Mouse (Mus musculus): ENCODE measurements around the gene Gtpbp3. TPM values are rescaled to one million over a fixed set of nuclear protein-coding genes. Genes with fewer than 3 reads are reported as not detected.

The Gtpbp3 gene
- polyA plus RNA-seq, 1 experiment from 2014 or later, result 18.3 TPM

Other genes with a start within 250 kb of the Gtpbp3 start
- gene Myo9b, start 215.4 kb upstream of the Gtpbp3 start, polyA plus RNA-seq (2016; fragmentation: Nextera tagmentation; extraction: Ambion mirVana), result 26.0 and 28.1 TPM in 2 replicates
- 53.0 and 57.7 TPM in 2 replicates for gene Haus8, start 215.2 kb upstream of the Gtpbp3 start, polyA plus RNA-seq (2016; fragmentation: Nextera tagmentation; extraction: Ambion mirVana)
- gene Use1, start 121.3 kb upstream of the Gtpbp3 start, polyA plus RNA-seq (2016; fragmentation: Nextera tagmentation; extraction: Ambion mirVana), result 75.8 and 82.5 TPM in 2 replicates
- gene Ocel1, start 116.8 kb upstream of the Gtpbp3 start, polyA plus RNA-seq (2016; fragmentation: Nextera tagmentation; extraction: Ambion mirVana), result 4.5 and 6.3 TPM in 2 replicates
- gene Nr2f6, start 106.1 kb upstream of the Gtpbp3 start, polyA plus RNA-seq (2016; fragmentation: Nextera tagmentation; extraction: Ambion mirVana), result 54.4 and 58.5 TPM in 2 replicates
- gene Ushbp1, start 92.3 kb upstream of the Gtpbp3 start, polyA plus RNA-seq (2016; fragmentation: Nextera tagmentation; extraction: Ambion mirVana), result 5.6 and 5.9 TPM in 2 replicates
- gene Babam1, start 91.2 kb upstream of the Gtpbp3 start, polyA plus RNA-seq (2016; fragmentation: Nextera tagmentation; extraction: Ambion mirVana), result 91.7 and 102 TPM in 2 replicates
- 34.8 and 39.1 TPM in 2 replicates for gene Ankle1, start 82.1 kb upstream of the Gtpbp3 start, polyA plus RNA-seq (2016; fragmentation: Nextera tagmentation; extraction: Ambion mirVana)
- 109 and 111 TPM in 2 replicates for gene Abhd8, start 24.4 kb upstream of the Gtpbp3 start, polyA plus RNA-seq (2016; fragmentation: Nextera tagmentation; extraction: Ambion mirVana)
- gene Mrpl34, start 23.1 kb upstream of the Gtpbp3 start, polyA plus RNA-seq (2016; fragmentation: Nextera tagmentation; extraction: Ambion mirVana), result 235 and 245 TPM in 2 replicates
- 145 and 152 TPM in 2 replicates for gene Dda1, start 18.9 kb upstream of the Gtpbp3 start, polyA plus RNA-seq (2016; fragmentation: Nextera tagmentation; extraction: Ambion mirVana)
- 14.2 and 18.7 TPM in 2 replicates for gene Ano8, start 2.1 kb upstream of the Gtpbp3 start, polyA plus RNA-seq (2016; fragmentation: Nextera tagmentation; extraction: Ambion mirVana)
- 26.9 and 29.5 TPM in 2 replicates for gene Plvap, start 23.6 kb downstream of the Gtpbp3 start, polyA plus RNA-seq (2016; fragmentation: Nextera tagmentation; extraction: Ambion mirVana)
- gene Ccdc194, start 37.6 kb downstream of the Gtpbp3 start, polyA plus RNA-seq (2016; fragmentation: Nextera tagmentation; extraction: Ambion mirVana), result 0.13 and 0.41 TPM in 2 replicates
- gene Bst2, start 49.4 kb downstream of the Gtpbp3 start, polyA plus RNA-seq (2016; fragmentation: Nextera tagmentation; extraction: Ambion mirVana), result 13.1 and 14.5 TPM in 2 replicates
- 54.0 and 57.0 TPM in 2 replicates for gene Mvb12a, start 54.8 kb downstream of the Gtpbp3 start, polyA plus RNA-seq (2016; fragmentation: Nextera tagmentation; extraction: Ambion mirVana)
- 0.14 TPM in 2 replicates for gene Tmem221, start 70.8 kb downstream of the Gtpbp3 start, polyA plus RNA-seq (2016; fragmentation: Nextera tagmentation; extraction: Ambion mirVana)
- not detected in 2 replicates for gene Nxnl1, start 78.5 kb downstream of the Gtpbp3 start, polyA plus RNA-seq (2016; fragmentation: Nextera tagmentation; extraction: Ambion mirVana)
- gene Slc27a1, start 80.8 kb downstream of the Gtpbp3 start, polyA plus RNA-seq (2016; fragmentation: Nextera tagmentation; extraction: Ambion mirVana), result 38.4 and 44.4 TPM in 2 replicates
- gene Pgls, start 104.1 kb downstream of the Gtpbp3 start, polyA plus RNA-seq (2016; fragmentation: Nextera tagmentation; extraction: Ambion mirVana), result 215 and 216 TPM in 2 replicates
- gene Fam129c, start 109.5 kb downstream of the Gtpbp3 start, polyA plus RNA-seq (2016; fragmentation: Nextera tagmentation; extraction: Ambion mirVana), result 6.5 and 6.9 TPM in 2 replicates
- 52.1 and 56.2 TPM in 2 replicates for gene Colgalt1, start 122.9 kb downstream of the Gtpbp3 start, polyA plus RNA-seq (2016; fragmentation: Nextera tagmentation; extraction: Ambion mirVana)
- 12.8 and 16.9 TPM in 2 replicates for gene Unc13a, start 183.7 kb downstream of the Gtpbp3 start, polyA plus RNA-seq (2016; fragmentation: Nextera tagmentation; extraction: Ambion mirVana)
- 3.3 and 3.4 TPM in 2 replicates for gene Jak3, start 188.2 kb downstream of the Gtpbp3 start, polyA plus RNA-seq (2016; fragmentation: Nextera tagmentation; extraction: Ambion mirVana)
- not detected in 2 replicates for gene Insl3, start 201.1 kb downstream of the Gtpbp3 start, polyA plus RNA-seq (2016; fragmentation: Nextera tagmentation; extraction: Ambion mirVana)
- 0.55 and 0.66 TPM in 2 replicates for gene B3gnt3, start 213.7 kb downstream of the Gtpbp3 start, polyA plus RNA-seq (2016; fragmentation: Nextera tagmentation; extraction: Ambion mirVana)
- gene Fcho1, start 237.6 kb downstream of the Gtpbp3 start, polyA plus RNA-seq (2016; fragmentation: Nextera tagmentation; extraction: Ambion mirVana), result 39.2 and 43.7 TPM in 2 replicates